Mouse (Mus musculus) kidney, adult 2 months (tissue): Measurements from ENCODE around the gene Ass1.

Experiments
- CTCF ChIP-seq: fragments of 200-500 bp; conservative IDR thresholded peaks from 2 replicates; pipeline ENCODE4 v1.5.1; 2011; ENCODE audit warnings: low read depth, mild to moderate bottlenecking, control low read depth, low read length, moderate library complexity, mixed read lengths; ENCODE audit not compliant: insufficient read depth, insufficient read length
- POLR2A ChIP-seq: fragments of 200-500 bp; IDR thresholded peaks from one replicate; pipeline ENCODE4 v1.6.1; 2011; ENCODE audit warnings: low read depth, low read length, control low read depth

DNA sequence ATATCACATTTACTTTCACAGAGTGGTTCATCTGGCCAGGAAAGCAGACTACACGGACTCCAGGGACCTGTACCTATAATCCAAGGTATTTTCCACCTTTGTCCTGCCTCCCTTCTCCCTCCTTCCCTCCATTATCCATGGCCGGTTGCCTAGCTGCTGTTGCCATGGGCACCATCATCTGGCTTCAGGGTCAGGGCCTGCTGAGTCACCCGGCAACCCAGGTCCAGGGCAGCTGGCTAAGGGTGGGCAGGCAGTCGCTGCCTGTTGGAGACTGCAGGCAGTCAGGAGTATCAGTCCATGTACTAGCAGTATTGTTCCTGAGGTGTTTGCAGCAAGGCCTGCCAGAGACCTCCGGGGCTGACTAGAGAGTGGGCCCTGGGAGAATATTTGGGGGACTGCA is 4.7 kb downstream of the Ass1 start:
- TF ChIP-seq POLR2A (no peak), CTCF (no peak)
